Mouse (Mus musculus) CH12.LX (cell line): ENCODE data around the gene Kcnn4.

Experiments used
- CTCF ChIP-seq, 2 experiments: IDR thresholded peaks in 1 of 2; conservative IDR thresholded peaks in 1 of 2; 2 replicates each; pipeline ENCODE4 v1.5.1; 2011 to 2012; ENCODE audit warnings: low read depth in 2 of 2, low read length in 2 of 2, improper control_type of control experiment in 1 of 2, inconsistent platforms in 1 of 2, mild to moderate bottlenecking in 1 of 2, moderate library complexity in 1 of 2
- JUN ChIP-seq: IDR thresholded peaks from 2 replicates; pipeline ENCODE4 v1.6.1; 2011; ENCODE audit warnings: low read depth, mild to moderate bottlenecking, low read length, improper control_type of control experiment, moderate library complexity; ENCODE audit not compliant: insufficient read depth
- MAZ ChIP-seq: IDR thresholded peaks from 2 replicates; pipeline ENCODE4 v1.6.1; 2012; ENCODE audit warnings: low read depth, mild to moderate bottlenecking, inconsistent platforms, low read length, improper control_type of control experiment, moderate library complexity
- MXI1 ChIP-seq: IDR thresholded peaks from 2 replicates; pipeline ENCODE4 v1.6.1; 2011; ENCODE audit warnings: mild to moderate bottlenecking, low read depth, low read length, improper control_type of control experiment

DNA sequence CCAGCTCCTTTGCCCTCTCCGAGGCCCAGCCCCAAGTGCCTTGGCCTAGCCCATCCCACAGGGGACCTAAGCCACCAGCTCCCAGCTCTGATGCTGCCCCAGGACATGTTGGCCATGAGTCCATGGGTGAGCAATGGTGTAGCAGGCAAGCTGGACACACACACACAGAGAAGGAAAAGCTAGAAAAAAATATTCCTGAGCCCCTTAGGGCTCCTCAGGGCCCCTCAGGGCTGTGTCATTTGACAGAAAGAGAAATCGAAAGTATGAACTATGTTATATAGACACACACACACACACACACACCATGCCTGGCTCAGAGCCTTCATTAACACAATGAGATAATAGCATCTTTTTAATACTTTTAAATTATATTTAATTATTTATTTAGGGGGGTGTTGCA, 10.3 kb downstream of the Kcnn4 start:
- TF ChIP-seq JUN (no peak), CTCF (conservative IDR thresholded peaks at IDR 0.05 in 1 of 2, IDR thresholded peaks at IDR 0.05 in 1 of 2; ENCODE audit: low read depth in 2 of 2, low read length in 2 of 2) (no peak), MXI1 (no peak), MAZ (no peak)
